Mouse (Mus musculus): ENCODE data around the gene Extl1. TPM values are rescaled to one million over a fixed set of nuclear protein-coding genes. Genes with fewer than 3 reads are reported as not detected.

The Extl1 gene
- polyA plus RNA-seq, 1 experiment from 2014 or later: 0.18 TPM

GRCm38 (mm10) chr4:134362124-134362523 is 21.5 kb downstream of the Extl1 start:
- Histone ChIP-seq H3K4me1 (replicated peaks) (peaks cover 5% of the 10 kb centered on the region; the same call in 1 of the 2 replicates), H3K36me3 (no peaks in the 10 kb centered on the region), H3K4me2 (no peak overlapping the region), H3K27ac (no peak overlapping the region), H3K4me3 (replicated peaks) (no peak overlapping the region), H3K9ac (no peak overlapping the region), H3K9me3 (replicated peaks) (no peaks in the 10 kb centered on the region), H3K27me3 (peaks cover 41% of the 10 kb centered on the region)
- DNase-seq (no peak), ATAC-seq (ENCODE audit: low read depth) (no peak)
- 55% methylated on average over 9 of the region's 9 CpGs for WGBS (ENCODE audit: insufficient replicate concordance)

GRCm38 (mm10) chr4:134361215-134361614 is 22.4 kb downstream of the Extl1 start:
- DNase-seq: no peak
- H3K27ac ChIP-seq: no peak overlapping the region
- 32% methylated on average over 5 of the region's 5 CpGs for WGBS (ENCODE audit: insufficient replicate concordance)

GRCm38 (mm10) chr4:134359649-134360048 is 24.0 kb downstream of the Extl1 start:
- H3K4me2 ChIP-seq: no peak overlapping the region
- H3K9me3 ChIP-seq (replicated peaks): no peaks in the 10 kb centered on the region
- no peak overlapping the region for H3K4me3 ChIP-seq (replicated peaks)
- peaks cover 8% of the 10 kb centered on the region; the same call in 1 of the 2 replicates for H3K4me1 ChIP-seq (replicated peaks)
- DNase-seq: no peak
- H3K36me3 ChIP-seq: no peaks in the 10 kb centered on the region
- H3K27me3 ChIP-seq: peaks cover 33% of the 10 kb centered on the region
- H3K27ac ChIP-seq: no peak overlapping the region
- WGBS (ENCODE audit: insufficient replicate concordance): 57% methylated on average over 6 of the region's 6 CpGs
- ATAC-seq (ENCODE audit: low read depth): no peak
- H3K9ac ChIP-seq: no peak overlapping the region

More at GRCm38 (mm10) chr4:134361215-134361614, 22.4 kb downstream of the Extl1 start:
- H3K9me3 ChIP-seq (replicated peaks): no peaks in the 10 kb centered on the region
- no peaks in the 10 kb centered on the region for H3K36me3 ChIP-seq
- ATAC-seq (ENCODE audit: low read depth): no peak
- peaks cover 41% of the 10 kb centered on the region for H3K27me3 ChIP-seq
- no peak overlapping the region for H3K9ac ChIP-seq
- peaks cover 8% of the 10 kb centered on the region; the same call in 1 of the 2 replicates for H3K4me1 ChIP-seq (replicated peaks)
- no peak overlapping the region for H3K4me3 ChIP-seq (replicated peaks)
- H3K4me2 ChIP-seq: no peak overlapping the region

DNA sequence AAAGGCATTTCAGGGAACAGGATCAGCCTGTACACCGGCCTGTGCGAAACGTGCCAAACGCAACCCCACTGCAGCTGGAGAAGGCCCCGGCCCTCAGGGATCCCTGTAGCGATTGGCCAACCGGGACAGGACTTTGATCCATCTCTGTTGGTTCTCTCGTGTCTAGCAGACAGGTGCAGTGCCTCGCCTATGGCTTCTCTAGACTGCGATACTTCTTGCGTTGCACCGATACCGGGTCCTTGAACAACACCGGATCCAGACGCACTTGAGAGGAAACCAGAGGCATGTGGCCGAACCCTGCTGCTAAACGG is 26.2 kb downstream of the Extl1 start:
- DNase-seq: no peak
- Histone ChIP-seq H3K9ac (no peak overlapping the region), H3K27me3 (peaks cover 20% of the 10 kb centered on the region; the same call in 1 of the 2 replicates), H3K4me1 (replicated peaks) (peaks cover 14% of the 10 kb centered on the region), H3K9me3 (replicated peaks) (no peaks in the 10 kb centered on the region), H3K36me3 (no peaks in the 10 kb centered on the region), H3K27ac (no peak overlapping the region), H3K4me3 (replicated peaks) (no peak overlapping the region), H3K4me2 (peak overlapping the region; percentile 29)
- 0 out of 2 replicates have a peak, but pooled peaks have one; percentile 37 for ATAC-seq (ENCODE audit: low read depth)
- 40% methylated on average over 17 of the region's 17 CpGs for WGBS (ENCODE audit: insufficient replicate concordance)

DNA sequence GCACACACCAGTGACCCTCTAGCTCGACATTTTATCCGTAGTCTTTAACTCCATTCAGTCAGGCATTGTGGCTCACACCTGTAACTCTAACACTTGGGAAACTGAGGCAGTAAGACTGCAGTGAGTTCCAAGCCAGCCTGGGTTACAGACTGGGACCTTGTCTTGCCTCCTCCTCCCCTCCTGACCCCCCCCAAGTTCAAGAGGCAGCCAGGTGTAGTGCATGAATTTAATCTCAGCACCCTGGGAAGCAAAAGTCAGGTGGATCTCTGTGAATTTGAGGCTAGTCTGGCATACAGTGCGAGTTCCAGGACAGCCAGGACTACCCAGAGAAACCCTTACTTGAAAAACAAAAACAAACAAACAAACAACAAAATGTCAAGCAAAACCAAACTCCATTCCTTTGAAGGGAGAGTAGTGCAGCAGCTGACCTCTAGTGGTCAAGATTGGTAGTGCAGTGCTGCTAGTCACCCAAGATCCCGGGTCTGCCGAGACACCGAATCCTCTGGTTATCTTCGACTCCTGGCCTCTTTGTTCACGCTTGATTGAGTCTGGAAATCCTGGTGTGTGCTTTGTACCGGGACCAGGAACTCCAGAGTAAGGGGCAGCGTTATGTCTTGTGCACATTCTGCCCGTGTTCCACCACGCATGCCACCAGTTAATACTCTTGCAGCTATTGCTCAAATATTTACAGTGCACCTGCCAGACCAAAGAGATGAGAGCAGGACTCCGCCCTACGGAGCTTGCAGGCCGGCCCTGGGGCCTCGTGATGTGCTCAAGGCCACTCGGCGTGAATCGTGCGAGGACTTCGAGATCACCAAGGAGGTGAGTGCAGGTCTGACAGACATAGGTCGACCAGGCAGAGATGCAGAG is 26.8 kb downstream of the Extl1 start:
- 0 out of 2 replicates have a peak, but pooled peaks have one; percentile 18 for ATAC-seq (ENCODE audit: low read depth)
- H3K4me3 ChIP-seq (replicated peaks): 0 out of 2 replicates have a peak overlapping the region, but pooled peaks have one; percentile 16
- no peak overlapping the region for H3K9ac ChIP-seq
- peak overlapping the region; percentile 29 for H3K4me2 ChIP-seq
- 22% methylated on average over 22 of the region's 22 CpGs for WGBS (ENCODE audit: insufficient replicate concordance)
- H3K27me3 ChIP-seq: peaks cover 16% of the 10 kb centered on the region; the same call in 1 of the 2 replicates
- DNase-seq: peak; percentile 18
- H3K9me3 ChIP-seq (replicated peaks): no peaks in the 10 kb centered on the region
- no peak overlapping the region for H3K27ac ChIP-seq
- no peaks in the 10 kb centered on the region for H3K36me3 ChIP-seq
- peaks cover 14% of the 10 kb centered on the region for H3K4me1 ChIP-seq (replicated peaks)

- Histone ChIP-seq H3K36me3 (no peaks in the 10 kb centered on the region), H3K9ac (no peak overlapping the region), H3K27ac (no peak overlapping the region), H3K4me3 (replicated peaks) (no peak overlapping the region), H3K27me3 (peaks cover 14% of the 10 kb centered on the region; the same call in 1 of the 2 replicates), H3K9me3 (replicated peaks) (no peaks in the 10 kb centered on the region), H3K4me2 (no peak overlapping the region), H3K4me1 (replicated peaks) (peaks cover 14% of the 10 kb centered on the region)
- no peak for ATAC-seq (ENCODE audit: low read depth)
- DNase-seq: no peak
- WGBS (ENCODE audit: insufficient replicate concordance): 58% methylated on average over 16 of the region's 16 CpGs
These were observed 27.7 kb downstream of the Extl1 start for GRCm38 (mm10) chr4:134355841-134356452.

DNA sequence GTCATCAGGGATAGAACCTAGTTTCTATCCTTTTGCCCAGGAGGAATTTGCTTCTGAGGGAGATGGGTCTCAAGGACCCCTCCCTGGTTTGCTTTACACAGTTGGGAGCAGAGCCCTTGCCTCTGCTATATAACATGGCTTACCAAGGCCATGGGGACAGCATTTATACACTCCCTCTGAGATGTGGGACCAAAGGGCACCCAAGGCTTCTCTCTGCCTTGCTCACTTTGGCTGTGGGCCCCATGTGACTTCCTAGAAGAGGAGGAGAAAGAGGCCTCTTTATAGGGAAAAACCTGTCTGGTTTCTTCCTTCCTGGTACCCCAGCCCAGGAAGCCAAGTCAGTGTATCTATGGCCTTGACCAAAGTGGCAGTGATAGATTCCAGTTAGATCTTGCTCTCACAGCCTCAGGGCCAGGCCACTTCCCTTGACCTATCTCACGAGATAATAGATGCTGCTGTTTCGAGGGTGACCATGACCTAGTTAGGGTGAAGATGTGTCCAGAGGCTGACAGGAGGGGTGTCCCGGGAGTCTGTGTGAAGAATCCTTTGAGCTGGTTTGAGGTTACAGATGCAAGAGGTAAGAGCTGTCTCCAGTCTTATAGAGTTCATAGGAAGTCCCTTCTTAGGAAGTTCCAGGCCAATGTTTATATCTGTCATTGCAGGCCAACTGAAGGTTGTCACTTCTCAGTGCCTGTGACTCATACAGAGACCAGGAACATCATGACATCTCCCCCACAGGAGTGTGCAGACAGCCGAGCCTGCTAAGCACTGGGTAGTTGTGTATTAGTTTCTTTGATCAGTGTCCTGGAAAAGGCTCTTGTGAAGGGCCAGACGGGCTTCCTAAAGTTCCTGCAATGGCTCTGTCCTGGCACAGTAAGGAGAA is 29.9 kb downstream of the Extl1 start:
- WGBS (ENCODE audit: insufficient replicate concordance): 29% methylated on average over 5 of the region's 5 CpGs

GRCm38 (mm10) chr4:134352929-134353328 is 30.7 kb downstream of the Extl1 start:
- Histone ChIP-seq H3K27ac (no peak overlapping the region), H3K4me1 (replicated peaks) (peaks cover 14% of the 10 kb centered on the region), H3K9me3 (replicated peaks) (no peaks in the 10 kb centered on the region), H3K4me3 (replicated peaks) (no peak overlapping the region), H3K9ac (no peak overlapping the region), H3K4me2 (no peak overlapping the region), H3K27me3 (peaks cover 5% of the 10 kb centered on the region; the same call in 1 of the 2 replicates), H3K36me3 (no peaks in the 10 kb centered on the region)
- WGBS (ENCODE audit: insufficient replicate concordance): 74% methylated on average over 7 of the region's 7 CpGs
- no peak for ATAC-seq (ENCODE audit: low read depth)
- DNase-seq: no peak

More for the DNA sequence above, 29.9 kb downstream of the Extl1 start:
- DNase-seq (no peak), ATAC-seq (ENCODE audit: low read depth) (no peak)
- Histone ChIP-seq H3K4me3 (replicated peaks) (no peak overlapping the region), H3K9me3 (replicated peaks) (no peaks in the 10 kb centered on the region), H3K4me2 (no peak overlapping the region), H3K27me3 (peaks cover 8% of the 10 kb centered on the region; the same call in 1 of the 2 replicates), H3K36me3 (no peaks in the 10 kb centered on the region), H3K4me1 (replicated peaks) (peaks cover 14% of the 10 kb centered on the region), H3K27ac (no peak overlapping the region), H3K9ac (no peak overlapping the region)

- no peak overlapping the region for H3K4me3 ChIP-seq (replicated peaks)
- H3K9ac ChIP-seq: no peak overlapping the region
- H3K36me3 ChIP-seq: no peaks in the 10 kb centered on the region
- H3K9me3 ChIP-seq (replicated peaks): no peaks in the 10 kb centered on the region
- WGBS (ENCODE audit: insufficient replicate concordance): 77% methylated on average over 12 of the region's 12 CpGs
- ATAC-seq (ENCODE audit: low read depth) (no peak), DNase-seq (no peak)
- no peak overlapping the region for H3K4me2 ChIP-seq
- H3K4me1 ChIP-seq (replicated peaks): peaks cover 10% of the 10 kb centered on the region
- H3K27ac ChIP-seq: no peak overlapping the region
- peaks cover 4% of the 10 kb centered on the region for H3K27me3 ChIP-seq
These were observed 31.4 kb downstream of the Extl1 start for GRCm38 (mm10) chr4:134352261-134352707.

GRCm38 (mm10) chr4:134351329-134352260 is 32.1 kb downstream of the Extl1 start:
- Histone ChIP-seq H3K4me1 (replicated peaks) (peaks cover 6% of the 10 kb centered on the region; the same call in 1 of the 2 replicates), H3K4me3 (replicated peaks) (no peak overlapping the region), H3K36me3 (no peaks in the 10 kb centered on the region), H3K27ac (no peak overlapping the region), H3K9ac (no peak overlapping the region), H3K27me3 (peaks cover 6% of the 10 kb centered on the region; the same call in 1 of the 2 replicates), H3K9me3 (replicated peaks) (no peaks in the 10 kb centered on the region), H3K4me2 (no peak overlapping the region)
- 48% methylated on average over 18 of the region's 18 CpGs for WGBS (ENCODE audit: insufficient replicate concordance)
- ATAC-seq (ENCODE audit: low read depth): no peak
- DNase-seq: no peak
